Mouse (Mus musculus): ENCODE measurements around the gene Ogdh. TPM values are rescaled to one million over a fixed set of nuclear protein-coding genes. Genes with fewer than 3 reads are reported as not detected.
A peak's percentile ranks its signal among the peaks of the same experiment; 100 is the strongest.
"Not testable (repeated sequence)": the region's sequence is repeated elsewhere in the genome, so short reads cannot be mapped to it uniquely, and the experiment has no call there.

Ogdh gene
- total RNA-seq, 2 experiments from 2014 or later: 248 to 260 TPM

DNA sequence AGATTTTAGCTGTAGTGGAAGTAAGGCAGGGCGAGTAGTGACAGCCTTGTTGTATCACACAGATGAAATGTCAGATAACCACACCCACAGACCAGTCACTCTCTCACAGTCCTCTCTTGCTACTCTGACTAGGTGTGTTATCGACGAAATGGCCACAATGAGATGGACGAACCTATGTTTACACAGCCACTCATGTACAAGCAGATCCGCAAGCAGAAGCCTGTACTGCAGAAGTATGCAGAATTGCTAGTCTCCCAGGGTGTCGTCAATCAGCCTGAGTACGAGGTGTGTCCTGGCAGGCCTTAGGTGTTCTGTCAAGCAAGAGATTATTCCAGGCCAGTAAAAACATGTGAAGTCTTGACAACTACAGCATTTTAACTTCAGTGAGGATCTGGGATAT, 55.5 kb downstream of the Ogdh start:
- no peak for DNase-seq (ENCODE audit: low spot score in 2 of 2)
- intact Hi-C loops (cut with DNase I): no loop called here

DNA sequence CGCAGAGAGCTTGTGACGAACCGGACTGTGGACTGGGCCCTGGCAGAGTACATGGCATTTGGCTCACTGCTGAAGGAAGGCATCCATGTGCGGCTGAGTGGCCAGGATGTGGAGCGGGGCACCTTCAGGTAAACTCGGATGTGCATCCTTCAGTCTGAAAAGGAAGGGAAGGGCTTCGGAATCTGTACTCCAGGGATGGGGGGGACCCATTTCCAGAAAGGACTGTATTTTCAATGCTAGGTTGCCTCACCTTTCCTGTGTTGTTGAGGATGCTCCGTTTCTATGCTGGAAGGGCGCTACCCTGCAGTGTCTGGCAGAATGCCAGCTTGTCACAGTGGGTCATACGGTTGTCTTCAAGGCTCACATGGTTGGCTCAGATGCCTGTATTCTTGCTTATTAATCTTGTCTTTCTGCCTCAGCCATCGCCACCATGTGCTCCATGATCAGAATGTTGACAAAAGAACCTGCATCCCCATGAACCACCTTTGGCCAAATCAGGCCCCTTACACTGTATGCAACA, 57.3 kb downstream of the Ogdh start:
- intact Hi-C loops (cut with DNase I): no loop called here
- DNase-seq (ENCODE audit: low spot score in 2 of 2): no peak

DNA sequence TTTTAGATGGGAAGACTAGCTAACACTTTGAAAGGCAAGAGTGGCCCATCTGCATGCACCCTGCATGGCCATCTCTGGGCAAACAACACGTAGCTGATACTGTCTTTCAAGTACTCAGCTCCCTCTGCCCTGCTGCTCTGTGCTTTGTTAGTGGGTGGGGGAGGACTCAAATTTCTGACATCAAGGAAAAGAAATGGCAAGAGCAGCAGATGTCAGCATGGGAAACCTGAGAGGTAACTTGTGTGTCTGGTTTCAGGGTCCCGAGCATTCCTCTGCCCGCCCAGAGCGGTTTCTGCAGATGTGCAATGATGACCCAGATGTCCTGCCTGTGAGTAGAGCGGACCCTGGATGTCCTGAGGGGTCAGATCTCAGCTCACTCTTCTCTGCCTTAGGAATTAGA, 58.2 kb downstream of the Ogdh start:
- intact Hi-C loops (cut with DNase I): no loop called here
- DNase-seq (ENCODE audit: low spot score in 2 of 2): no peak

DNA sequence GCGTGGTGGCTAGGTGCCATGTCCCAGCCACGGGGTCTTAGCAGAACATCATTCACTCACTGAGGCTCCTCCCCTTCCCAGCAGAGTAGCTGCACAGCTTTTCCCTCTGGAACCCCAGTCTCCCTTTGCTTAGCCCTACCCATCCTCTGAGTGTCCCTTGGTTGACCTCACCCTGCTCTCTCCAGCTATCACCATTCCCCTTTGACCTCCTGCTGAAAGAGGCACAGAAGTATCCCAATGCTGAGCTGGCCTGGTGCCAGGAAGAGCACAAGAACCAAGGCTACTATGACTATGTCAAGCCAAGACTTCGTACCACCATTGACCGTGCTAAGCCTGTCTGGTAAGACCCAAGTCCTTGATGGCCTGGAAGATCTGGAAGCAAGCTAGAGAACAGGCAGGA, 63.7 kb downstream of the Ogdh start:
- DNase-seq (ENCODE audit: low spot score in 2 of 2): no peak
- intact Hi-C loops (cut with DNase I): no loop called here

GRCm38 (mm10) chr11:6364581-6365275, 73.3 kb downstream of the Ogdh start:
- intact Hi-C loops (cut with DNase I): no loop called here
- DNase-seq (ENCODE audit: low spot score in 2 of 2): no peak

DNA sequence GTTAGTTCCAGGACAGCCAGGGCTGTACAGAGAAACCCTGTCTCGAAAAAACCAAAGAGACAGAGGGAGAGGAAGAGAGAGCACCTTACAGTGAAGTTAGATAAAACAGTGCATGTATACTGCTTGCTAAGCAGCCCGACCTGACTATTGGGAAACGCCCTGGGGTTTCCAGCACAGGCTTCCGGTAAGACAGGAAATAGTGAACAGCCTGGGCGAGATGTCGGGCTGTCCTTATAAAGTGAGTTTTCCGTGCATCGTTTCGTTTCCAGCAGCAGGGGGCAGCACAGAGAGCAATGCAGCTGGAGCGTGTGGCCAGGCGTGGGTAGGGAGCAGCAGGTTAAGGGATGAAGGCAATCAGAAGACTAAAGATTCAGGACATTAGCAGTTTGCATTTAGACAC, 74.5 kb downstream of the Ogdh start:
- peak; percentile 62 to 67 for DNase-seq (ENCODE audit: low spot score in 2 of 2)
- intact Hi-C loops (cut with DNase I): no loop called here

GRCm38 (mm10) chr11:6366434-6366833, 75.0 kb downstream of the Ogdh start:
- no peak for DNase-seq (ENCODE audit: low spot score in 2 of 2)
- intact Hi-C loops (cut with DNase I): no loop called here

- intact Hi-C loops (cut with DNase I): no loop called here
- no peak for DNase-seq (ENCODE audit: low spot score in 2 of 2)
These were observed 75.7 kb downstream of the Ogdh start for GRCm38 (mm10) chr11:6367156-6367555.

DNA sequence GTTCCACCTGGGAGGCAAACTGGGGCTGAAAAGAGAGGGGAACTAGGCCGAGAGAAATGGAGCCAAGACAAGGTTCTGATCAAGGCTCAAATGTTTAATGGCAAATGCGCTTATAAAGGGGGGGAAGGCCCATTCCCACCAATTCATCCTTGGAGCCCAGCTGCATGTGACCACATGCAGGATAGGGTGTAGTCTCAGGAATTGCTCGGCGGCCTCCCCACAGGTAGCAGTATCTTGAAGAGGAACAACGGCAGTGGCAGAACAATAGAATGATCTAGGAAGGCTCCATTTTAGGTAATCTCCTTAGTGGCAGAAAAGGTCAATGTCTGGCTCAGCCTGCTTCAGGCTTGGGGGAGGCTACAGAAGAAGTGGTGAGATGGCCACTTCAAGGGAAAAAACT, 76.6 kb downstream of the Ogdh start:
- intact Hi-C loops (cut with DNase I); DNase-seq (ENCODE audit: low spot score in 2 of 2): not testable (repeated sequence)

- DNase-seq (ENCODE audit: low spot score in 2 of 2): no peak
- intact Hi-C loops (cut with DNase I): no loop called here
These were observed 80.1 kb downstream of the Ogdh start for GRCm38 (mm10) chr11:6371376-6372155.

- intact Hi-C loops (cut with DNase I): no loop called here
- no peak for DNase-seq (ENCODE audit: low spot score in 2 of 2)
These were observed 81.4 kb downstream of the Ogdh start for GRCm38 (mm10) chr11:6372784-6373183.

- DNase-seq (ENCODE audit: low spot score in 2 of 2): no peak
- intact Hi-C loops (cut with DNase I): no loop called here
These were observed 89.5 kb downstream of the Ogdh start for GRCm38 (mm10) chr11:6380916-6381315.

- no peak for DNase-seq (ENCODE audit: low spot score in 2 of 2)
- intact Hi-C loops (cut with DNase I): no loop called here
These were observed 96.8 kb downstream of the Ogdh start for GRCm38 (mm10) chr11:6388126-6388725.

GRCm38 (mm10) chr11:6388726-6389413, 97.4 kb downstream of the Ogdh start, which contains the start of gene Zmiz2:
Gene Zmiz2, plus strand, starts transcription at chr11:6389074.
- intact Hi-C loops (cut with DNase I): no loop called here

DNA sequence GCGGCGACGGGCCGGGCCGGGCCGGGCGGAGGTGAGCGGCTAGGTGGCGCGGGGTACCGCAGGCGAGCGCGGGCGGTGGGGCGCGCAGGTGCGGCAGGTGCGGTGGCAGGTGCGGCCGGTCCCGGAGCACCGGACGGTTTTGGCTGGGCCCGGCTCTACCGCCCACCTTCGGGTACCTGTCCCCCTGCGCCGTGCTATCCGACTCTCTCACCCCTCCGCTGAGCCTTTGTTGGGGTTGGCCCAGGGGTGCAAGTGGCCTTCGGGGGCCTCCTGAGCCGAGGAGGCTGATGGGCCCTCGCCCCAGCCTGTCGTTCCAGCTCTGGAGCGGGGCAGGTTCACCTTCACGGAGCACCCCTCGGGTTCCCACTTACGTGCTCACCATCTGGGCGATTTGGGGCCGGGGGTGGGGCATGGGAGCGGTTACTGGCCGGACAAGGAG, 98.1 kb downstream of the Ogdh start:
- intact Hi-C loops (cut with DNase I): no loop called here
- no peak for DNase-seq (ENCODE audit: low spot score in 2 of 2)

More at GRCm38 (mm10) chr11:6388726-6389413, 97.4 kb downstream of the Ogdh start, which contains the start of gene Zmiz2:
- peak; percentile 93 to 95 for DNase-seq (ENCODE audit: low spot score in 2 of 2)

- DNase-seq (ENCODE audit: low spot score in 2 of 2): no peak
- intact Hi-C loops (cut with DNase I): no loop called here
These were observed 99.1 kb downstream of the Ogdh start for GRCm38 (mm10) chr11:6390376-6391053.

- DNase-seq (ENCODE audit: low spot score in 2 of 2): no peak
- intact Hi-C loops (cut with DNase I): no loop called here
These were observed 100.3 kb downstream of the Ogdh start for GRCm38 (mm10) chr11:6391516-6392276.

DNA sequence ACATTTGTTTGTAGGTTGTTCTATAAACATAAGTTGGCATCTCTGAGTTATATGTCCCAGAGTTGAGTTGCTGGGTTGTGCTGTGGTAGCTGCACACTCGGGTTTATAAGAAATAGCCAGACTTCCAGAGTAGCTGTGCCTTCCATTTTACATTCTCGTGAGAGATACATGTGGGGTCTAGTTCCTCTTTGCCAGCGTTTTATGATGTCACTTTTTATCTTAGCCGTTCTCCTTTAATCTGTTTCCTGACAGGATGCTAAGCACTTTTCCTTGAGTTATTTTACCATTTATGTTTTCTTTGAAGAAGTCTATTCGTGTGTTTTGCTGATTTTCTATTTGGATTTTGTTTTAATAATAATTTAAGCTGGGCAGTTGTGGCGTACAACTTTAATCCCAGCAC, 101.4 kb downstream of the Ogdh start:
- intact Hi-C loops (cut with DNase I): no loop called here
- no peak for DNase-seq (ENCODE audit: low spot score in 2 of 2)
